Mouse (Mus musculus) MEL (cell line): ENCODE results near the gene 9030612E09Rik.

Experiments
- MXI1 ChIP-seq: IDR thresholded peaks from 2 replicates; pipeline ENCODE4 v1.6.1; 2011; ENCODE audit warnings: mild to moderate bottlenecking, low read depth, low read length, improper control_type of control experiment
- POLR2AphosphoS2 ChIP-seq: IDR thresholded peaks from 2 replicates; pipeline ENCODE4 v1.6.1; 2011; ENCODE audit warnings: low read length, improper control_type of control experiment

DNA sequence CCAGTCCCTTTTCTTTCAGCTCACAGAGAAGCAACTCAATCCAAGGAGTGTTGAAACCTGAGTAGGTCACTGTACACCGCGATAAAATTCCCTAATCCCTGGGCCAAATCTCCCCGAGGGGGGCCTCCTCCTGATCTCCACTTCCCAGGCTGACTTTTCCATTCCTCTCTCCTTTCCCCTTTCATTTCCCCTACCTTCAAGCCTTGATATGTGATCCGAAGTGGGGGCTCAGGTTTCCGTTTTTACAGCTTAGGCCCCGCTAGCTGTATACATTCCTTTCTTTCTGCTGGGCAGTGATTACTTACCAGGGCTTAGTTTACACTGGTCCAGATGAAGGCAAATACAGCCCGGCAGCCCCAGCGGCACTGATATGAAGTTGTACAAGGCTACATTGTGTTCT lies 3.4 kb upstream of the 9030612E09Rik start:
- TF ChIP-seq MXI1, result no peak
- TF ChIP-seq POLR2AphosphoS2, result no peak
